Mouse (Mus musculus): ENCODE measurements around the gene Naglu.

Gene Naglu

DNA sequence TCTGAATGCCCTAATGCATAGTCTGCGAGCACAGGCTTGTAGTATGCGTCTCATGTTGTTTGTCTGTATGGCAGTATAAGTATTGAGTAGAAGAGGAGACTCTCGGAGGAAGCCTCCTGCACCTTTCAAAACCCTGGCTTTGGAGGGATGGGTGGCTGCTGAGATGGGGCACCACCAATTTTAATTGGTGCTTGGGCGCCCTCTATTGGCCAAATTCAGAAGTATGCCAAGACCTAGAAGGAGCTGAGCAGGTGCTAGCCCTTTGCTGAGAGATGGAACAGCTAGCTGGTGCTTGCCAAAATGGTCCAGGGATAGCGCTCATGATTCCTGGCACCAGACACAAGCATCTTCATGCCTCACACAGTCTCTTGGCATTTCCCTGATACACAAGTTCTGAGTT lies 12.0 kb upstream of the Naglu start:
- in situ Hi-C loops (cut with MboI, MseI) = loop anchor here (5.0 kb wide), 2 partner anchors 76 to 166 kb away; no protein-coding TSS in a partner anchor

DNA sequence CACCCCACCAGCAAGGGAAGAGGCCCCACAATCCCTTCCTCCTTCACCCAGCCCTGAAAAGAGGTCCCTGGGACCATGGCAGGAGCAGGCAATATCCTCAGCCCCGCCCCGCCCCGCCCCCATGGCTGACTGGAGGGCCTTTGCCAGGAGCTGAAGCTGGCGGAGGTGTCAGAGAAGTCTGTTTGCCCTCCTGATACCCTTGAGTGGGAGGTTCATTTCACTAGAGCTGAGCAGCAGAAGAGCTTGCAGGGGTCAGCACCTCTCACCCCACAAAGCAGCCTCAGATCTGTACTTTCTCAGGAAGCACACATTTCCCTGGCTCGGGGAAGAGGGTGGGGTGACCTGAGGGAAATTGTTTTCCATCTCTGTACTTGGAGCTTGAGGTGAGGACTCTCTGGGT lies 11.1 kb upstream of the Naglu start:
- in situ Hi-C loops (cut with MboI, MseI) = loop anchor here (5.0 kb wide), 2 partner anchors 76 to 166 kb away; no protein-coding TSS in a partner anchor

DNA sequence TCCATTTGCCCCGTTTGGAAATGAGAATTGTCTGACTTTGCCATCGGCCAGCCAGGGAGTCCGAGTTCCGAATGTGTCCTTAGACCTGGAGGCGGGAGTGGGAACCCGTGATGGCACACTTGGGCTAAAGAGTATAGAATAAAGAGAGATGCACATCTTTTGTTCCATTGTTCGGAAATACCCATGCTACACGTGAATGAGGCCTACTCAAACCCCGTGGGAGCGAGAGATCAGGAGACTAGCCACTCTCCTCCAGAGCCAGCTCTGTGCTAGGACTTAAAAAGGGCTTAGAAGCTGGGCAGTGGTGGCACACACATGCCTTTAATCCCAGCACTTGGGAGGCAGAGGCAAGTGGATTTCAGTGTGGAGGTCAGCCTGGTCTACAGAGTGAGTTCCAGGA lies 10.3 kb upstream of the Naglu start:
- in situ Hi-C loops (cut with MboI, MseI) = loop anchor here (5.0 kb wide), 2 partner anchors 77 to 167 kb away; no protein-coding TSS in a partner anchor

DNA sequence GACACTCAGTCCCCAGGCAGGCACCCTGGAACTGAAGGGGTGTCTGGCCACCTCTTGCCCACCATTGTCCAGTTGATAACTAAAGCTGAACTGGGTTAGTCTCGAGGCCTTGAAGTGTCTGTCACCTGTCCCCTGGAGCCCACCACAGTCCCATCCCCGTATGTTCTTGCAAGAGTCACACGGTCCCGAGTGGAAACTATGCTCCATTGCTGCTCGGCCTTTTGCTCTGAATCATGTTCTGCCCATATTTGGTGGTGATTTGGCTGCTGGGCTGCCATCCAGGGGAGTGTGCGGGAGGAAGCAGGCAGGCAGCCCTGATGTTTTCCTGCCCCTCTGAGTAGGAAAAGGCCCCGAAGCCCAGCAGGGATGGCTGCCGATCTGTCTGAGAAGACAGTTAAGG lies 9.7 kb upstream of the Naglu start:
- in situ Hi-C loops (cut with MboI, MseI) = no loop called here

- in situ Hi-C loops (cut with MboI, MseI) = no loop called here
These were observed 8.8 kb upstream of the Naglu start for GRCm38 (mm10) chr11:101061049-101061448.

- in situ Hi-C loops (cut with MboI, MseI) = no loop called here
These were observed 7.5 kb upstream of the Naglu start for GRCm38 (mm10) chr11:101062165-101062884.

GRCm38 (mm10) chr11:101062971-101063675 lies 6.7 kb upstream of the Naglu start:
- in situ Hi-C loops (cut with MboI, MseI) = no loop called here

DNA sequence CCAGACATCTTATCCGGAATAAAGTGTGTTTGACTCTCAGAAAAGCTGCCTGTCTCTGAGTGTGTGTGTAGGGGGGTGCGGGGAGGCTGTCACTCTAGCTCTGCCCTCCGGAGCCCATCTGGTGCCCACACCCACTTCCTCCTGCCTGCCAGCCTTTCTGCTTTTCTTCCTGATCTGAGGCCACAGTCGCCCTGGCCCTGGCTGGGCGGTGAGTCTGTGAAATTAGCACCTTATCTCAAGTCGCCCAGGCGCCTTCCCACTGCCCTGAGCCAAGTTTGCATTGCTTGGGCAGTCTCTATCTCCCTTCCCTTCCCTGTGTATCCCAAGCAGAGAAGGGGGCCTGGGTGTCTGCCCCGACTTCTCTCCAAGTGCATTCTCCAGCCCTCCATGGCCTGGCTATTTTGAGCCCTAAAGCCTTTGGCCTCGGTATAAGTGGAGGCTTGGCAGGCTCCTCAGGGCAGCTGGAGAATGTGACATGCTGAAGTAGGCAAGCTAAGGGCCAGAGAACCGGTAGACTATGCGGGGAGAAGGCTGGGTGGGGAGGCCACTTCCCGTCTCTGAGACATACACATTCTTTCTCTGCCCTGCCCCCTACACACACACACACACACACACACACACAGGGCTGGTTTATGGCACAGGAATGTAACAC lies 6.0 kb upstream of the Naglu start:
- in situ Hi-C loops (cut with MboI, MseI) = no loop called here

DNA sequence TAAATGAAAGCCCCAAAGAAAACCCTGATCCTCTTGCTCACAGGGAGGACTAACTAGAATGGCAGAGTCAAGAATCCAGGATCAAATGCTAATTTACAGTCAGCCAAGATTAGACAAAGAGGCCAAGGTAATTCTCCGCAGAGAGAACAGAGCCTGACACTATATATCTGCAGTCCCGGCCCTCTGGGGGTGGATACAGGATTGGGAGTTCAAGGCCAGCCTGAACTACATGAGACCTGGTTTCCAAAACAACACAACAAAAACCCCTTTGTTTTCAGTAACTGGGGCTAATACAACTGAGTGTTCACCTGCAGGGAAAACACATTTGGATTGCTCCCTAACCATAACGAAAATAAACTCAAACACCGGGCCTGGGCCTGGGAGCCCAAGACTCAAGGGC lies 5.3 kb upstream of the Naglu start:
- in situ Hi-C loops (cut with MboI, MseI) = no loop called here

- in situ Hi-C loops (cut with MboI, MseI) = no loop called here
These were observed 4.8 kb upstream of the Naglu start for GRCm38 (mm10) chr11:101065002-101065401.

DNA sequence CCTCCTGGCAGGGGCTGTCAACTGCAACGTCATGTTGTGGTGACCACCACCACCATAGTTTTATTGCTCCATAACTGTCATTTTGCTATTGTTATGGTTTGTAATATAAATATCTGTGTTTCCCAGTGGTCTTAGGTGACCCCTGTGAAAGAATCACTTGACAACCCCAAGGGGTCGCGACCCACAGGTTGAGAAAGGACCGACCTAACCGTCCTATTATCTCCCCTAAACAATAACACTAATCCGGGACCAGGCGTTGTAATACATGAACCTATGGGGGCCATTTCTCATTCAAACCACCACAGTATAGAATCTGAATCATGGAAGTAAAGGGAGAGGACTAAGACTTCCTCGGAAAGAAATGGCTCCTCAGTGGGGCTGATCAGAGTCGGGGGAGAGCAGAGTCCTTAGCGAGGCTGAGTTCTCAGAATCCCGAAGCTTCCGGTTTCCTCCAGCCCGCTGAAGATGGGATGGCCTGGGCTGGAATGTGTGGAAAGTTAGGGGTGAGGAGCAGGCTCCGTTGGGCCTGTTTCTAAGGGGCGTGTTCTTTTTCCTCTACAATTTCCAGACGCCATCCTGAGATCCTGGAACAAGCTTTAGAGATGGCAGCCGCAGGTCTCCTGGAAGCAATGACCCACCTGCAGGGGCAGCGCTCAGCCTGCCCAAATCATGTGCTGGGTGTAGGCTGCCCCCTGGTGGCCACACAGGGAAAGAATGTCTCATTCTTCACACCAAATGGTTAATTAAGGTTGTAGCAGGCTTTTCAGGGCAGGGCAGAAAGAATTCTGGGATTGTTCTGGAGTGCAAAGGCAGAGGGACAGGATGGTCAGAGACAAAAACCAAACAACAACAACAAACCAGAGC lies 3.0 kb upstream of the Naglu start:
- in situ Hi-C loops (cut with MboI, MseI) = no loop called here

GRCm38 (mm10) chr11:101070189-101070527 lies 346 bp downstream of the Naglu start:
- in situ Hi-C loops (cut with MboI, MseI) = no loop called here

DNA sequence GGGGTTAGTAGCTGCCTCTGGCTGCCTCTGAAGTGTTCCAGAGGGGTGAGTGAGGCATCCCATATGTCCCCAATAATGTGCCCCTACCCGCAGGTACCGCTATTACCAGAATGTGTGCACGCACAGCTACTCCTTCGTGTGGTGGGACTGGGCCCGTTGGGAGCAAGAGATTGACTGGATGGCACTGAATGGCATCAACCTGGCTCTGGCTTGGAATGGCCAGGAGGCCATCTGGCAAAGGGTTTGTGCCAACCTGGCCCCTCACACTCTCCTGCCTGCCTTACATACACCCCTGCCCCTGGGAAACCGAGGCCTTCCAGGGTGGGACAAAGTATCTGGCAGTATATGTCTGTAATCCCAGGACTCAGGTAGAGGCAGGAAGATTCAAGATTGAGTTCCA lies 1.2 kb downstream of the Naglu start:
- in situ Hi-C loops (cut with MboI, MseI) = no loop called here

- in situ Hi-C loops (cut with MboI, MseI) = no loop called here
These were observed 2.1 kb downstream of the Naglu start for GRCm38 (mm10) chr11:101071810-101072428.

- in situ Hi-C loops (cut with MboI, MseI) = no loop called here
These were observed 8.3 kb downstream of the Naglu start, which contains the start of gene Hsd17b1 for GRCm38 (mm10) chr11:101078121-101078520. TSS of gene Hsd17b1 (plus strand) at chr11:101078411.

- in situ Hi-C loops (cut with MboI, MseI) = no loop called here
These were observed 9.9 kb downstream of the Naglu start for GRCm38 (mm10) chr11:101079746-101080145.

DNA sequence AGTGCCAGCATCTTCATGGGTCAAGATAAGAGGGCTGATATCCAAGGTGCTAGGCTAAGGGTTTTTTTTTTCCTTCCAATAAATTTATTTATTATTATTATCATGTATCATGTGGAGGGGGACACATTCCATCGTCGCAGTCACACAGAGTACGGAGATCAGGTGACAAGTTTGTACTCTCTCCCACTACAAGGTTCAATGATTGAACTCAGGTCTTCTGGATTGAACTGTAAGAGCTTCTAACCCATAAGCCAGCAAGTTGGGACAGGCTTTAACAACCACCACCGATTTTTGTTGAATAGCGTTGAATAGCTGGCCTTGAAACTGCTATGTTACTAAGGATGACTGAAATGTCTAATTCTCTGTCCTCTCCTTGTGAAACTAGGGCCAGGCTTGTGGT lies 10.6 kb downstream of the Naglu start:
- in situ Hi-C loops (cut with MboI, MseI) = no loop called here

GRCm38 (mm10) chr11:101081659-101082058 lies 11.8 kb downstream of the Naglu start:
- in situ Hi-C loops (cut with MboI, MseI) = no loop called here

- in situ Hi-C loops (cut with MboI, MseI) = no loop called here
These were observed 12.6 kb downstream of the Naglu start, which contains the start of gene Coasy for GRCm38 (mm10) chr11:101082208-101083082. TSS of gene Coasy (plus strand) at chr11:101082565.

DNA sequence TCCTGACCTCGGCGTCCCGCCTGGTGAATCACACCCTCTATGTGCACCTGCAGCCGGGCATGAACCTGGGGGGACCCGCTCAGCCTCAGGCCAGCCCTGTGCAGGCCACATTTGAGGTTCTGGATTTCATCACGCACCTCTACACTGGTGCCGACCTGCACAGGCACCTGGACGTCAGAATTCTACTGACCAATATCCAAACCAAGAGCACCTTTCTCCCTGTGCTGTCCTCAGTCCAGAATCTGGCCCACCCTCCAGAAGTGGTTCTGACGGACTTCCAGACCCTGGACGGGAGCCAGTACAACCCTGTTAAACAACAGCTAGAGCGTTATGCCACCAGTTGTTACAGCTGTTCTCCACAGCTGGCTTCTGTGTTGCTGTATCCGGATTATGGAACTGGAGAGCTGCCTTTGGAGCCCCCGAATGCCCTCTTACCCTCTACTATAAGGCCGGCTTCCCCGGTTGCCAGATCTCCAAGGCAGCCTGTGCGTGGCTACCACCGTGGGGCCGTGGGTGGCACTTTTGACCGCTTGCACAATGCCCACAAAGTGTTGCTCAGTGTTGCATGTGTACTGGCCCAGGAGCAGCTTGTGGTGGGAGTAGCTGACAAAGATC lies 13.4 kb downstream of the Naglu start:
- in situ Hi-C loops (cut with MboI, MseI) = no loop called here

All from regulatory T cell (primary cell).